Mouse (Mus musculus): ENCODE data around the gene Ifi35. TPM values are rescaled to one million over a fixed set of nuclear protein-coding genes. Genes with fewer than 3 reads are reported as not detected.
"Not testable (repeated sequence)": the region's sequence is repeated elsewhere in the genome, so short reads cannot be mapped to it uniquely, and the experiment has no call there.

Ifi35 gene
- polyA plus RNA-seq, 1 experiment from 2014 or later = 23.2 TPM

- Histone ChIP-seq H3K27ac (no peak overlapping the region), H3K4me1 (peaks cover 13% of the 10 kb centered on the region), H3K9ac (no peak overlapping the region), H3K27me3 (no peaks in the 10 kb centered on the region), H3K4me2 (no peak overlapping the region), H3K36me3 (no peaks in the 10 kb centered on the region), H3K9me3 (no peaks in the 10 kb centered on the region), H3K4me3 (no peak overlapping the region)
- ATAC-seq (ENCODE audit: insufficient number of reproducible peaks, low FRiP score, low TSS enrichment, low read depth) = no peak
- 44% methylated on average over 7 of the region's 7 CpGs for WGBS
These were observed 24.1 kb downstream of the Ifi35 start for GRCm38 (mm10) chr11:101472336-101472735.

GRCm38 (mm10) chr11:101473686-101474085, 25.5 kb downstream of the Ifi35 start:
- H3K4me2 ChIP-seq; H3K27ac ChIP-seq; H3K4me1 ChIP-seq; H3K27me3 ChIP-seq; H3K36me3 ChIP-seq; H3K9me3 ChIP-seq; H3K9ac ChIP-seq; H3K4me3 ChIP-seq; ATAC-seq (ENCODE audit: insufficient number of reproducible peaks, low FRiP score, low TSS enrichment, low read depth): not testable (repeated sequence)
- WGBS = 71% methylated on average over 1 of the region's 1 CpGs

- WGBS = 76% methylated on average over 5 of the region's 5 CpGs
- H3K4me2 ChIP-seq = no peak overlapping the region
These were observed 26.1 kb downstream of the Ifi35 start for GRCm38 (mm10) chr11:101474298-101474697.

GRCm38 (mm10) chr11:101476361-101476760, 28.2 kb downstream of the Ifi35 start:
- H3K4me2 ChIP-seq; H3K27me3 ChIP-seq; H3K4me1 ChIP-seq; H3K4me3 ChIP-seq; H3K36me3 ChIP-seq; H3K9ac ChIP-seq; H3K9me3 ChIP-seq; ATAC-seq (ENCODE audit: insufficient number of reproducible peaks, low FRiP score, low TSS enrichment, low read depth); H3K27ac ChIP-seq: not testable (repeated sequence)
- 85% methylated on average over 4 of the region's 4 CpGs for WGBS

More at GRCm38 (mm10) chr11:101474298-101474697, 26.1 kb downstream of the Ifi35 start:
- ATAC-seq (ENCODE audit: insufficient number of reproducible peaks, low FRiP score, low TSS enrichment, low read depth) = no peak
- peaks cover 7% of the 10 kb centered on the region; the same call in 1 of the 2 replicates for H3K27me3 ChIP-seq
- no peak overlapping the region for H3K4me3 ChIP-seq
- no peaks in the 10 kb centered on the region for H3K9me3 ChIP-seq
- H3K9ac ChIP-seq = no peak overlapping the region
- H3K27ac ChIP-seq = no peak overlapping the region
- no peaks in the 10 kb centered on the region for H3K36me3 ChIP-seq
- H3K4me1 ChIP-seq = peaks cover 6% of the 10 kb centered on the region; the same call in 1 of the 2 replicates

GRCm38 (mm10) chr11:101477194-101477551, 29.0 kb downstream of the Ifi35 start:
- no peaks in the 10 kb centered on the region for H3K36me3 ChIP-seq
- peaks cover 8% of the 10 kb centered on the region; the same call in 1 of the 2 replicates for H3K27me3 ChIP-seq
- H3K9me3 ChIP-seq = no peaks in the 10 kb centered on the region
- no peak overlapping the region for H3K27ac ChIP-seq
- 41% methylated on average over 4 of the region's 4 CpGs for WGBS
- H3K4me1 ChIP-seq = peaks cover 6% of the 10 kb centered on the region; the same call in 1 of the 2 replicates
- ATAC-seq (ENCODE audit: insufficient number of reproducible peaks, low FRiP score, low TSS enrichment, low read depth) = no peak
- H3K4me2 ChIP-seq = no peak overlapping the region
- H3K9ac ChIP-seq = no peak overlapping the region
- H3K4me3 ChIP-seq = no peak overlapping the region

- H3K27me3 ChIP-seq = peaks cover 8% of the 10 kb centered on the region; the same call in 1 of the 2 replicates
- 65% methylated on average over 10 of the region's 10 CpGs for WGBS
- H3K9ac ChIP-seq = no peak overlapping the region
- no peaks in the 10 kb centered on the region for H3K36me3 ChIP-seq
- no peaks in the 10 kb centered on the region for H3K9me3 ChIP-seq
- no peak overlapping the region for H3K4me2 ChIP-seq
- H3K4me1 ChIP-seq = peaks cover 6% of the 10 kb centered on the region; the same call in 1 of the 2 replicates
- ATAC-seq (ENCODE audit: insufficient number of reproducible peaks, low FRiP score, low TSS enrichment, low read depth) = no peak
- no peak overlapping the region for H3K27ac ChIP-seq
- no peak overlapping the region for H3K4me3 ChIP-seq
These were observed 29.5 kb downstream of the Ifi35 start for GRCm38 (mm10) chr11:101477552-101478211.

GRCm38 (mm10) chr11:101479171-101479635, 31.0 kb downstream of the Ifi35 start:
- no peaks in the 10 kb centered on the region for H3K9me3 ChIP-seq
- H3K4me2 ChIP-seq = no peak overlapping the region
- no peaks in the 10 kb centered on the region for H3K36me3 ChIP-seq
- H3K27me3 ChIP-seq = peaks cover 8% of the 10 kb centered on the region; the same call in 1 of the 2 replicates
- peaks cover 6% of the 10 kb centered on the region; the same call in 1 of the 2 replicates for H3K4me1 ChIP-seq
- no peak overlapping the region for H3K9ac ChIP-seq
- H3K27ac ChIP-seq = no peak overlapping the region
- no peak overlapping the region for H3K4me3 ChIP-seq
- WGBS = 12% methylated on average over 18 of the region's 18 CpGs
- ATAC-seq (ENCODE audit: insufficient number of reproducible peaks, low FRiP score, low TSS enrichment, low read depth) = no peak

- no peak for ATAC-seq (ENCODE audit: insufficient number of reproducible peaks, low FRiP score, low TSS enrichment, low read depth)
- Histone ChIP-seq H3K4me1 (peaks cover 6% of the 10 kb centered on the region; the same call in 1 of the 2 replicates), H3K27me3 (peaks cover 8% of the 10 kb centered on the region; the same call in 1 of the 2 replicates), H3K27ac (no peak overlapping the region), H3K9ac (no peak overlapping the region), H3K4me3 (no peak overlapping the region), H3K9me3 (no peaks in the 10 kb centered on the region), H3K4me2 (no peak overlapping the region), H3K36me3 (no peaks in the 10 kb centered on the region)
- WGBS = 24% methylated on average over 6 of the region's 6 CpGs
These were observed 32.7 kb downstream of the Ifi35 start for GRCm38 (mm10) chr11:101480912-101481311.

GRCm38 (mm10) chr11:101483804-101484203, 35.6 kb downstream of the Ifi35 start:
- ATAC-seq (ENCODE audit: insufficient number of reproducible peaks, low FRiP score, low TSS enrichment, low read depth) = no peak
- peaks cover 7% of the 10 kb centered on the region; the same call in 1 of the 2 replicates for H3K36me3 ChIP-seq
- no peak overlapping the region for H3K4me2 ChIP-seq
- no peak overlapping the region for H3K9ac ChIP-seq
- no peak overlapping the region for H3K4me3 ChIP-seq
- H3K27me3 ChIP-seq = peaks cover 5% of the 10 kb centered on the region; the same call in 1 of the 2 replicates
- no peak overlapping the region for H3K27ac ChIP-seq
- WGBS = 43% methylated on average over 3 of the region's 3 CpGs
- no peaks in the 10 kb centered on the region for H3K9me3 ChIP-seq
- peaks cover 6% of the 10 kb centered on the region; the same call in 1 of the 2 replicates for H3K4me1 ChIP-seq

GRCm38 (mm10) chr11:101484245-101484644, 36.0 kb downstream of the Ifi35 start:
- 84% methylated on average over 6 of the region's 6 CpGs for WGBS

GRCm38 (mm10) chr11:101484814-101485213, 36.6 kb downstream of the Ifi35 start:
- Histone ChIP-seq H3K27me3 (no peaks in the 10 kb centered on the region), H3K4me2 (no peak overlapping the region), H3K27ac (no peak overlapping the region), H3K4me3 (no peak overlapping the region), H3K36me3 (peaks cover 7% of the 10 kb centered on the region; the same call in 1 of the 2 replicates), H3K9me3 (no peaks in the 10 kb centered on the region), H3K4me1 (no peaks in the 10 kb centered on the region), H3K9ac (no peak overlapping the region)
- no peak for ATAC-seq (ENCODE audit: insufficient number of reproducible peaks, low FRiP score, low TSS enrichment, low read depth)
- 85% methylated on average over 7 of the region's 7 CpGs for WGBS

More at GRCm38 (mm10) chr11:101484245-101484644, 36.0 kb downstream of the Ifi35 start:
- no peak overlapping the region for H3K9ac ChIP-seq
- H3K9me3 ChIP-seq = no peaks in the 10 kb centered on the region
- ATAC-seq (ENCODE audit: insufficient number of reproducible peaks, low FRiP score, low TSS enrichment, low read depth) = no peak
- H3K27ac ChIP-seq = no peak overlapping the region
- no peak overlapping the region for H3K4me3 ChIP-seq
- 0 out of 2 replicates have a peak, but pooled peaks cover 2% of the 10 kb centered on the region for H3K4me1 ChIP-seq
- 0 out of 2 replicates have a peak, but pooled peaks cover under 1% of the 10 kb centered on the region for H3K27me3 ChIP-seq
- H3K36me3 ChIP-seq = peaks cover 7% of the 10 kb centered on the region; the same call in 1 of the 2 replicates
- no peak overlapping the region for H3K4me2 ChIP-seq

- no peak overlapping the region for H3K4me2 ChIP-seq
- no peak for ATAC-seq (ENCODE audit: insufficient number of reproducible peaks, low FRiP score, low TSS enrichment, low read depth)
- H3K9ac ChIP-seq = no peak overlapping the region
- peaks cover 7% of the 10 kb centered on the region; the same call in 1 of the 2 replicates for H3K36me3 ChIP-seq
- no peaks in the 10 kb centered on the region for H3K27me3 ChIP-seq
- H3K4me1 ChIP-seq = no peaks in the 10 kb centered on the region
- H3K4me3 ChIP-seq = no peak overlapping the region
- no peaks in the 10 kb centered on the region for H3K9me3 ChIP-seq
- no peak overlapping the region for H3K27ac ChIP-seq
- WGBS = 54% methylated on average over 6 of the region's 6 CpGs
These were observed 37.4 kb downstream of the Ifi35 start for GRCm38 (mm10) chr11:101485509-101486028.

Measured in limb, embryonic 15.5 days (tissue).